Comparison of ENCODE assay signal across 10 mouse cellular contexts in genomic region chr12:108706129-108706528, GRCm38 (mm10). TPM values are rescaled to one million over a fixed set of nuclear protein-coding genes. Genes with fewer than 3 reads are reported as not detected.
A peak's percentile ranks its signal among the peaks of the same experiment; 100 is the strongest.
DNase-seq lines count a peak whose midpoint lies in the region; ATAC-seq lines count a peak whose summit lies in the region.
"Had no signal": no experiment of that assay in that cellular context is flagged by ENCODE, and none has a peak within 500 bp of the region (broad histone marks: within the 10 kb centered on the region; RNA-seq: fewer than 3 reads in every experiment).

No protein-coding gene starts in this region.

- no peaks in the 10 kb centered on the region for H3K36me3 ChIP-seq in kidney, embryonic 15.5 days

- 45% methylated on average over 7 of the region's 7 CpGs for WGBS in kidney, embryonic 15.5 days

- H3K27me3 ChIP-seq in kidney, embryonic 15.5 days: peaks cover 37% of the 10 kb centered on the region

- peaks cover 29% of the 10 kb centered on the region for H3K4me1 ChIP-seq in kidney, embryonic 15.5 days

- no peak overlapping the region for H3K4me3 ChIP-seq in kidney, embryonic 15.5 days (replicated peaks)
- H3K4me3 ChIP-seq: megakaryocyte, embryonic 14.5 days had no signal

- H3K9ac ChIP-seq in kidney, embryonic 15.5 days: no peak overlapping the region

- H3K27ac ChIP-seq in kidney, embryonic 15.5 days: no peak overlapping the region

- DNase-seq in embryo, embryonic 10.5 days (ENCODE audit: low spot score): peak; percentile 46
- DNase-seq in embryo, embryonic 10 days (ENCODE audit: low spot score): no peak
- DNase-seq in kidney, postnatal 36 days: peak; percentile 21 to 32
- DNase-seq in A20 (ENCODE audit: low read depth, low spot score): peak; percentile 25
- DNase-seq in brain, embryonic 18.5 days (ENCODE audit: low read depth, low spot score): peak; percentile 24
- no peak for DNase-seq in c-Kit-positive CD71-positive TER-119-positive erythroid progenitor cells, embryonic 14.5 days (ENCODE audit: low spot score)
- no peak for DNase-seq in ovary, adult 18-20 months (ENCODE audit: low spot score)
- DNase-seq: adrenal gland, postnatal 36 days had no signal

- ATAC-seq in kidney, embryonic 15.5 days (replicated peaks; ENCODE audit: low FRiP score): no peak

- H3K4me2 ChIP-seq in kidney, embryonic 15.5 days: no peak overlapping the region

- H3K9me3 ChIP-seq in kidney, embryonic 15.5 days (replicated peaks): no peaks in the 10 kb centered on the region
- H3K9me3 ChIP-seq: megakaryocyte, embryonic 14.5 days had no signal

RNA-seq across cellular contexts. Expression of gene Degs2, which starts 4.0 kb away (rescaled TPM):
- polyA plus RNA-seq in kidney, embryonic 15.5 days (2015; fragmentation: Nextera tagmentation; extraction: Ambion mirVana): 7.0 and 8.8 TPM in 2 replicates

Comparison
In these comparisons a context has a peak if more than half of its experiments do, and no peak if none do; other contexts are left out.
1. DNase-seq: peak in embryo, embryonic 10.5 days (single experiment), kidney, postnatal 36 days (2 of 2), A20 (single experiment) and brain, embryonic 18.5 days (single experiment); none in embryo, embryonic 10 days (single experiment), c-Kit-positive CD71-positive TER-119-positive erythroid progenitor cells, embryonic 14.5 days (single experiment) and ovary, adult 18-20 months (single experiment).